Mouse (Mus musculus) limb, embryonic 12.5 days (tissue): ENCODE data around the gene Litaf. TPM values are rescaled to one million over a fixed set of nuclear protein-coding genes. Genes with fewer than 3 reads are reported as not detected.

ENCODE experiments used
- microRNA-seq: library from miRNA; unstranded; fragments of <30 nt; microRNA quantifications from one replicate; pipeline ENCODE4, GENCODE M21; 2017
- polyA plus RNA-seq: library from polyadenylated mRNA; unstranded; fragments of >200 nt; fragmentation: Nextera tagmentation; extraction: Ambion mirVana; gene quantifications from 2 replicates; pipeline ENCODE4 v1.2.1, GENCODE M21; 2016

The Litaf gene
- polyA plus RNA-seq, 1 experiment from 2014 or later, result 103 TPM

Small RNA genes lying within 50 kb of the gene (microRNA-seq; reads per million reads assigned to microRNA genes)
- gene Gm26268, result not detected

Other genes starting within 250 kb of the Litaf start
- gene Rmi2, start 231.1 kb downstream of the Litaf start, polyA plus RNA-seq, result 5.1 and 5.6 TPM in 2 replicates
- gene Snn, start 5.2 kb downstream of the Litaf start, polyA plus RNA-seq, result 40.3 and 46.6 TPM in 2 replicates
- 36.3 and 39.5 TPM in 2 replicates for gene Txndc11, start 68.5 kb upstream of the Litaf start, polyA plus RNA-seq
- 98.3 and 101 TPM in 2 replicates for gene Zc3h7a, start 110.2 kb upstream of the Litaf start, polyA plus RNA-seq
- gene Rsl1d1, start 137.2 kb upstream of the Litaf start, polyA plus RNA-seq, result 224 and 225 TPM in 2 replicates
- gene Gspt1, start 188.2 kb upstream of the Litaf start, polyA plus RNA-seq, result 106 and 113 TPM in 2 replicates
- gene Tnfrsf17, start 247.7 kb upstream of the Litaf start, polyA plus RNA-seq, result 0.27 TPM in 1 of 2 replicates, not detected in the other